Mouse (Mus musculus) MN1 (cell line): Measurements from ENCODE around the gene Esp4.
"Not testable (repeated sequence)": the region's sequence is repeated elsewhere in the genome, so short reads cannot be mapped to it uniquely, and the experiment has no call there.

Experiments
- DNase-seq: peaks from one replicate; pipeline ENCODE4 v3.0.0-alpha.2; 2016; ENCODE audit warnings: low spot score

Gene Esp4

GRCm38 (mm10) chr17:40598294-40598693 lies at the start of gene Esp4:
Esp4 (plus strand) TSS chr17:40598594.
- no peak for DNase-seq

DNA sequence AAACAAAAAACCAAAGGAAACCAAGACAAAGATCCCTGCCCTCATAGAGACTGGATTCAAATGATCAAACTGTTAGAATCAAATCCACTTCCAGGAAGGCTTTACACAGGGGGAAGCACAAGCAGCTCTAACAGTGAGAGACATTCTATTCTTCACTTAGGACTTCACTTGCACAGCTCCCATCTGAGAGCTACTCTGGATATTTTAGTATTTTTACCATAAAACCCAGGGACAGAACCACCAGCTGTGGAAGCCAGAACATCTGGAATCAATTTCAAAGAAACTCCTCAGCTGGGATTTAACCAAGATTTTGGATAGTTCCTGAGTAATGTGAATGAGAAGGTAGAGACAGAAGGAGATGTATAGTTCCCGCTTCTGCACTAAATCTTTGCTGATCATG lies 44.9 kb upstream of the Esp4 start:
- no peak for DNase-seq

- DNase-seq = no peak
Measured at GRCm38 (mm10) chr17:40561207-40561606, 37.2 kb upstream of the Esp4 start, which contains the start of gene Esp6. Esp6 (plus strand) TSS chr17:40561507.

DNA sequence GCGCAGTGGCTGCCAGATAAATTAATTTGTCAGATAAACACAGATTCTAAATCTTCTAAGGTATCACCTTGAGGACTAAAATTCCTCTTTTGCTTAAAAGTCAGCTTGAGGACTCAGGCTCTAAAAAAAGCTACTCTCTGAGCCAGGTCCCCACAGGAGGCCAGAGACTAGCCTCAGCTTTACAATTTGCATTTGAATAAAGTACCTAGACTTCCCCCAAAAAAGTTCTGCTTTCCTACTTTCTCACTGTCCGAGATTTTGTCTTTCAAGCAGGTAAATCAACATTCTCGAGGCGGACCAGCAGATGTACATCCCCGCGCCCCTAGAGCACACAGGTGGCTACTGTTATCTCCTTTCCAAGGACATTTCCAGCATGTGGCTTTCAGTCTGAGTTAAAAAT lies 14.5 kb upstream of the Esp4 start:
- not testable (repeated sequence) for DNase-seq

GRCm38 (mm10) chr17:40591297-40591696 lies 7.1 kb upstream of the Esp4 start:
- no peak for DNase-seq

DNA sequence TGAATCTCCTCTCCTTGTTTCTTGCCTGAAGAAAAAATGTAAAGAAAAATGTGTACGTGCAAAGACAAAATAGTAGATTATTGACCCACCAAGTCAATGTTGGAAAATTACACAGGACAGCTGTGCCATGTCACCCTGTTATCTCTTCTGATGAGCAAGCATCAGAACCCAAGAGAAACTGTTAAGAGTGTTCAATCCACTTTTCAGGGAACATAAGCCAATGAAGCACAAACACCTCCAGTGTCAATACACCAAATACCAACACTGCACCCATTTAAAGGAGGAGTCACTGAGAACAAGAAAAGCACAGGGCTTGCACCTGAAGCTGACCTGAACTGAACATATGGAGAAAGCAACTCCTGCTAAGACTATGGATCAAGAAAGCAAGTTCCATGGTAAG lies 33.4 kb downstream of the Esp4 start, which contains the start of gene Esp3:
TSS of gene Esp3 (plus strand) at position 301 of the 400 bp plus-strand sequence.
- DNase-seq = not testable (repeated sequence)
